Mouse (Mus musculus) heart, adult 2 months (tissue): ENCODE measurements around the gene Vti1a. TPM values are rescaled to one million over a fixed set of nuclear protein-coding genes. Genes with fewer than 3 reads are reported as not detected.

Experiments
- DNase-seq, 2 experiments: peaks; one replicate each; pipeline ENCODE4 v3.0.0; 2021
- H3K27ac ChIP-seq: fragments of 200-600 bp; 2 replicates; pipeline ENCODE4 v1.8.1; 2022
- H3K27me3 ChIP-seq: fragments of 200-500 bp; 2 replicates; pipeline ENCODE4 v1.6.1; 2012; ENCODE audit warnings: mild to moderate bottlenecking, low read length, inconsistent platforms, mixed read lengths; ENCODE audit not compliant: control insufficient read depth, insufficient read depth
- H3K36me3 ChIP-seq: fragments of 200-500 bp; 2 replicates; pipeline ENCODE4 v1.6.1; 2012; ENCODE audit warnings: low read length, inconsistent platforms; ENCODE audit not compliant: control insufficient read depth, insufficient read depth
- H3K4me1 ChIP-seq: fragments of 200-500 bp; 2 replicates; pipeline ENCODE4 v1.6.1; 2011; ENCODE audit warnings: low read length; ENCODE audit not compliant: control insufficient read depth, insufficient read depth
- H3K4me3 ChIP-seq: fragments of 200-600 bp; 2 replicates; pipeline ENCODE4 v1.8.1; 2022
- H3K79me2 ChIP-seq: fragments of 200-500 bp; replicated peaks from 2 replicates; pipeline ENCODE4 v1.6.1; 2012; ENCODE audit warnings: mild to moderate bottlenecking, inconsistent platforms, low read length, moderate library complexity, mixed read lengths; ENCODE audit not compliant: control insufficient read depth, insufficient read depth
- H3K9ac ChIP-seq: fragments of 200-500 bp; 2 replicates; pipeline ENCODE4 v1.6.1; 2012; ENCODE audit warnings: low read depth, mild to moderate bottlenecking, control low read depth, inconsistent platforms, low read length, mixed read lengths
- CTCF ChIP-seq: fragments of 200-600 bp; IDR thresholded peaks from 2 replicates; pipeline ENCODE4 v1.8.1; 2022; ENCODE audit warnings: antibody characterized with exemption, mild to moderate bottlenecking, moderate library complexity
- EP300 ChIP-seq: fragments of 200-500 bp; IDR thresholded peaks from 2 replicates; pipeline ENCODE4 v1.6.1; 2011; ENCODE audit warnings: low read depth, low read length, control low read depth; ENCODE audit not compliant: insufficient read depth
- POLR2A ChIP-seq: fragments of 200-500 bp; IDR thresholded peaks from 2 replicates; pipeline ENCODE4 v1.6.1; 2011; ENCODE audit warnings: mild to moderate bottlenecking, low read depth, low read length, control low read depth; ENCODE audit not compliant: insufficient read depth
- WGBS: fragments of 180-500 bp; shearing (Covaris S2); methylation state at CpG from one replicate; pipeline ENCODE4 v1.1.7; 2018; 5-methylcytosine and 5-hydroxymethylcytosine counted together
- intact Hi-C: fragments of 180-260 bp; cut with DNase I; formaldehyde crosslinking; loops from one replicate; pipeline ENCODE4 v1.15.1; 2025
- polyA plus RNA-seq: library from polyadenylated mRNA; depleted of rRNA; stranded (reverse); fragments of >200 nt; gene quantifications from 2 replicates; pipeline ENCODE4 v1.2.3, GENCODE M21; 2012
- total RNA-seq, 2 experiments: library from RNA; stranded (reverse); gene quantifications; 2 replicates each; pipeline ENCODE4 v1.2.3; 2021

Vti1a gene
- total and polyA plus RNA-seq, 3 experiments: 6.2 to 16.3 (median 15.6) TPM

GRCm38 (mm10) chr19:55569894-55570293 is 253.8 kb downstream of the Vti1a start:
- no peak for DNase-seq
- intact Hi-C loops: loop anchor here (5.0 kb wide), 1 partner anchor 72 kb away; no protein-coding TSS in a partner anchor
- Histone ChIP-seq H3K27me3 (no peaks in the 10 kb centered on the region), H3K27ac (no peak overlapping the region), H3K9ac (no peak overlapping the region), H3K4me1 (peaks cover 10% of the 10 kb centered on the region), H3K4me3 (no peak overlapping the region), H3K36me3 (no peaks in the 10 kb centered on the region), H3K79me2 (no peaks in the 10 kb centered on the region)
- WGBS: 72% methylated on average over 12 of the region's 12 CpGs
- TF ChIP-seq EP300 (no peak), POLR2A (no peak), CTCF (no peak)

- peaks cover 10% of the 10 kb centered on the region for H3K4me1 ChIP-seq
- DNase-seq: no peak
- H3K9ac ChIP-seq: no peak overlapping the region
- H3K27me3 ChIP-seq: no peaks in the 10 kb centered on the region
- intact Hi-C loops: no loop called here
- H3K36me3 ChIP-seq: no peaks in the 10 kb centered on the region
- no peak overlapping the region for H3K4me3 ChIP-seq
- H3K79me2 ChIP-seq: no peaks in the 10 kb centered on the region
- WGBS: 67% methylated on average over 9 of the region's 9 CpGs
- no peak for TF ChIP-seq CTCF
- no peak for TF ChIP-seq EP300
- TF ChIP-seq POLR2A: no peak
- H3K27ac ChIP-seq: no peak overlapping the region
Observed at GRCm38 (mm10) chr19:55570520-55571296, 254.6 kb downstream of the Vti1a start.

- Histone ChIP-seq H3K9ac (no peak overlapping the region), H3K27me3 (no peaks in the 10 kb centered on the region), H3K4me3 (no peak overlapping the region), H3K36me3 (no peaks in the 10 kb centered on the region), H3K27ac (no peak overlapping the region), H3K4me1 (peaks cover 10% of the 10 kb centered on the region), H3K79me2 (no peaks in the 10 kb centered on the region)
- DNase-seq: no peak
- TF ChIP-seq POLR2A (no peak), EP300 (no peak), CTCF (no peak)
- 95% methylated on average over 8 of the region's 8 CpGs for WGBS
- intact Hi-C loops: no loop called here
Observed at GRCm38 (mm10) chr19:55571486-55571885, 255.4 kb downstream of the Vti1a start.

- intact Hi-C loops: no loop called here
- WGBS: 89% methylated on average over 25 of the region's 25 CpGs
- Histone ChIP-seq H3K9ac (no peak overlapping the region), H3K36me3 (no peaks in the 10 kb centered on the region), H3K27ac (no peak overlapping the region), H3K27me3 (no peaks in the 10 kb centered on the region), H3K4me1 (no peaks in the 10 kb centered on the region), H3K79me2 (no peaks in the 10 kb centered on the region), H3K4me3 (no peak overlapping the region)
- TF ChIP-seq POLR2A: no peak
- no peak for DNase-seq
Observed at GRCm38 (mm10) chr19:55577306-55578042, 261.4 kb downstream of the Vti1a start.

- intact Hi-C loops: no loop called here
- Histone ChIP-seq H3K27ac (no peak overlapping the region), H3K4me3 (no peak overlapping the region), H3K36me3 (no peaks in the 10 kb centered on the region), H3K79me2 (no peaks in the 10 kb centered on the region), H3K4me1 (no peaks in the 10 kb centered on the region), H3K9ac (no peak overlapping the region), H3K27me3 (no peaks in the 10 kb centered on the region)
- TF ChIP-seq EP300: no peak
- TF ChIP-seq POLR2A: no peak
- no peak for TF ChIP-seq CTCF
- no peak for DNase-seq
- WGBS: 75% methylated on average over 17 of the region's 17 CpGs
Observed at GRCm38 (mm10) chr19:55578094-55579085, 262.3 kb downstream of the Vti1a start.
